Mouse (Mus musculus): ENCODE results near the gene Gm17019. TPM values are rescaled to one million over a fixed set of nuclear protein-coding genes. Genes with fewer than 3 reads are reported as not detected.

Gene Gm17019
- not detected in 2 replicates for polyA plus RNA-seq (2012; rRNA removed)

GRCm38 (mm10) chr5:15032898-15033297 lies at the start of gene Gm17019:
Gene Gm17019 (minus strand): TSS chr5:15032998.

Other genes starting within 250 kb of the Gm17019 start
- not detected in 2 replicates for gene Gm9758, start 118.1 kb downstream of the Gm17019 start, polyA plus RNA-seq (2012; rRNA removed)
- gene Speer4e, start 94.6 kb downstream of the Gm17019 start, polyA plus RNA-seq (2012; rRNA removed): not detected in 2 replicates
- not detected in 2 replicates for gene Gm10354, start 54.1 kb downstream of the Gm17019 start, polyA plus RNA-seq (2012; rRNA removed)

Measured in stomach, adult 2 months (tissue).